Mouse (Mus musculus) ES-E14 (cell line): ENCODE data around the gene Shc1. TPM values are rescaled to one million over a fixed set of nuclear protein-coding genes. Genes with fewer than 3 reads are reported as not detected.

ENCODE experiments used
- DNase-seq: peaks from one replicate; pipeline ENCODE4 v3.0.0-alpha.2; 2013; ENCODE audit warnings: low read depth, low spot score
- H3K27ac ChIP-seq: 2 replicates; pipeline ENCODE4 v1.5.1; 2012; ENCODE audit warnings: low read depth, mild to moderate bottlenecking, low read length, moderate library complexity, mixed read lengths; ENCODE audit not compliant: poor library complexity, insufficient read depth, severe bottlenecking
- H3K36me3 ChIP-seq: 2 replicates; pipeline ENCODE4 v1.6.1; 2012; ENCODE audit warnings: mild to moderate bottlenecking, low read length, moderate library complexity, mixed read lengths; ENCODE audit not compliant: control insufficient read depth, poor library complexity, insufficient read depth, severe bottlenecking
- H3K4me1 ChIP-seq, 2 experiments: fragments of 150-350 bp in 1 of 2; sonication (generic) in 1 of 2; 2 replicates each; pipeline ENCODE4 v1.6.1; 2012; ENCODE audit warnings: low read length in 2 of 2, mild to moderate bottlenecking in 1 of 2, mixed read lengths in 1 of 2; ENCODE audit not compliant: control insufficient read depth in 2 of 2, insufficient read depth in 2 of 2, poor library complexity in 1 of 2
- H3K4me3 ChIP-seq, 2 experiments: fragments of 150-350 bp in 1 of 2; sonication (generic) in 1 of 2; 2 replicates each; pipeline ENCODE4 v1.5.1; 2012; ENCODE audit warnings: low read length in 2 of 2, low read depth in 1 of 2, mild to moderate bottlenecking in 1 of 2, mixed read lengths in 1 of 2; ENCODE audit not compliant: insufficient read depth in 1 of 2, poor library complexity in 1 of 2, severe bottlenecking in 1 of 2
- H3K9ac ChIP-seq: 2 replicates; pipeline ENCODE4 v1.6.1; 2012; ENCODE audit warnings: low read depth, mild to moderate bottlenecking, low read length, mixed read lengths; ENCODE audit not compliant: poor library complexity, insufficient read depth, severe bottlenecking
- H3K9me3 ChIP-seq: fragments of 150-350 bp; sonication (generic); 2 replicates; pipeline ENCODE4 v1.6.1; 2012; ENCODE audit warnings: low read depth, mild to moderate bottlenecking, low read length; ENCODE audit not compliant: control insufficient read depth, insufficient read depth
- CHD2 ChIP-seq: IDR thresholded peaks from 2 replicates; pipeline ENCODE4 v1.6.1; 2014; ENCODE audit warnings: mild to moderate bottlenecking, low read depth, low read length, inconsistent platforms
- HCFC1 ChIP-seq: IDR thresholded peaks from 2 replicates; pipeline ENCODE4 v1.6.1; 2012; ENCODE audit warnings: low read length, inconsistent platforms, borderline replicate concordance; ENCODE audit not compliant: insufficient read depth
- MAFK ChIP-seq: IDR thresholded peaks from 2 replicates; pipeline ENCODE4 v1.6.1; 2014; ENCODE audit warnings: mild to moderate bottlenecking, low read depth, low read length, inconsistent platforms; ENCODE audit not compliant: insufficient read depth
- ZC3H11A ChIP-seq: IDR thresholded peaks from 2 replicates; pipeline ENCODE4 v1.6.1; 2012; ENCODE audit warnings: low read depth, mild to moderate bottlenecking, inconsistent platforms, low read length, borderline replicate concordance
- ZNF384 ChIP-seq: IDR thresholded peaks from 2 replicates; pipeline ENCODE4 v1.6.1; 2012; ENCODE audit warnings: low read depth, low read length, inconsistent platforms
- in situ Hi-C, 2 experiments: fragments of 600-800 bp; cut with MboI; formaldehyde crosslinking; loops; one replicate each; pipeline ENCODE4 v1.15.1; 2025; ENCODE audit warnings: low sequenced_read_pairs in 2 of 2, inconsistent platforms in 1 of 2; ENCODE audit not compliant: unreplicated experiment in 2 of 2
- total RNA-seq: library from RNA; depleted of rRNA; stranded (reverse); fragments of 300-350 nt; gene quantifications from 2 replicates; pipeline ENCODE4 v1.2.3, GENCODE M21; 2012

Shc1 gene
- total RNA-seq, 1 experiment = 72.0 TPM

GRCm38 (mm10) chr3:89379388-89380131 is 38.7 kb upstream of the Shc1 start:
- DNase-seq = no peak
- peak overlapping the region in 1 of 2 experiments; percentile 65; a peak in 2 of 4 replicates for H3K4me3 ChIP-seq
- in situ Hi-C loops = no loop called here
- H3K36me3 ChIP-seq = peaks cover 20% of the 10 kb centered on the region; the same call in 1 of the 2 replicates
- TF ChIP-seq HCFC1 (no peak), ZC3H11A (no peak), ZNF384 (no peak), MAFK (no peak)
- H3K9me3 ChIP-seq = no peaks in the 10 kb centered on the region
- peak overlapping the region; percentile 20; the same call in 1 of the 2 replicates for H3K9ac ChIP-seq
- no peak overlapping the region for H3K27ac ChIP-seq
- H3K4me1 ChIP-seq = peaks cover 6 to 42% of the 10 kb centered on the region in 2 experiments

GRCm38 (mm10) chr3:89380291-89380690 is 38.0 kb upstream of the Shc1 start:
- peaks cover 20% of the 10 kb centered on the region; the same call in 1 of the 2 replicates for H3K36me3 ChIP-seq
- peak overlapping the region; percentile 54; the same call in 1 of the 2 replicates for H3K9ac ChIP-seq
- H3K27ac ChIP-seq = peak overlapping the region; percentile 37; the same call in 1 of the 2 replicates
- TF ChIP-seq HCFC1 (no peak), CHD2 (no peak), ZNF384 (no peak), ZC3H11A (no peak), MAFK (no peak)
- in situ Hi-C loops = no loop called here
- peaks cover 6 to 44% of the 10 kb centered on the region in 2 experiments for H3K4me1 ChIP-seq
- DNase-seq = no peak
- no peaks in the 10 kb centered on the region for H3K9me3 ChIP-seq
- H3K4me3 ChIP-seq = peak overlapping the region in 1 of 2 experiments; percentile 65; a peak in 2 of 4 replicates

- no peak for TF ChIP-seq MAFK
- TF ChIP-seq HCFC1 = no peak
- in situ Hi-C loops = no loop called here
These were observed 37.5 kb upstream of the Shc1 start for GRCm38 (mm10) chr3:89380711-89381110.

GRCm38 (mm10) chr3:89381233-89381632 is 37.0 kb upstream of the Shc1 start:
- H3K4me1 ChIP-seq = peaks cover 6 to 50% of the 10 kb centered on the region in 2 experiments
- peak overlapping the region; percentile 54; the same call in 1 of the 2 replicates for H3K9ac ChIP-seq
- H3K36me3 ChIP-seq = peaks cover 20% of the 10 kb centered on the region; the same call in 1 of the 2 replicates
- TF ChIP-seq CHD2 (no peak), ZC3H11A (no peak), HCFC1 (no peak), MAFK (no peak), ZNF384 (no peak)
- no peak for DNase-seq
- in situ Hi-C loops = no loop called here
- H3K27ac ChIP-seq = no peak overlapping the region; the same call in 1 of the 2 replicates
- H3K9me3 ChIP-seq = no peaks in the 10 kb centered on the region
- peak overlapping the region in 1 of 2 experiments; percentile 65; a peak in 2 of 4 replicates for H3K4me3 ChIP-seq

More at GRCm38 (mm10) chr3:89380711-89381110, 37.5 kb upstream of the Shc1 start:
- Histone ChIP-seq H3K9me3 (no peaks in the 10 kb centered on the region), H3K4me3 (peak overlapping the region in 1 of 2 experiments; percentile 65; a peak in 2 of 4 replicates), H3K4me1 (peaks cover 6 to 47% of the 10 kb centered on the region in 2 experiments), H3K36me3 (peaks cover 20% of the 10 kb centered on the region; the same call in 1 of the 2 replicates), H3K9ac (peak overlapping the region; percentile 54; the same call in 1 of the 2 replicates), H3K27ac (peak overlapping the region; percentile 37; the same call in 1 of the 2 replicates)
- DNase-seq = no peak
